Mouse (Mus musculus): ENCODE data around the gene Ism1.

Gene Ism1

GRCm38 (mm10) chr2:139714206-139714605 is 36.2 kb downstream of the Ism1 start:
- DNase-seq (ENCODE audit: low spot score), result no peak

GRCm38 (mm10) chr2:139717772-139718171 is 39.8 kb downstream of the Ism1 start:
- no peak for DNase-seq (ENCODE audit: low spot score)

GRCm38 (mm10) chr2:139722700-139723099 is 44.7 kb downstream of the Ism1 start:
- DNase-seq (ENCODE audit: low spot score), result peak; percentile 73

GRCm38 (mm10) chr2:139723304-139723703 is 45.3 kb downstream of the Ism1 start:
- DNase-seq (ENCODE audit: low spot score), result peak; percentile 32

- DNase-seq (ENCODE audit: low spot score), result no peak
Observed at GRCm38 (mm10) chr2:139724202-139724838, 46.3 kb downstream of the Ism1 start.

- no peak for DNase-seq (ENCODE audit: low spot score)
Observed at GRCm38 (mm10) chr2:139725328-139725727, 47.4 kb downstream of the Ism1 start.

GRCm38 (mm10) chr2:139728060-139728459 is 50.1 kb downstream of the Ism1 start:
- no peak for DNase-seq (ENCODE audit: low spot score)

GRCm38 (mm10) chr2:139729377-139729776 is 51.4 kb downstream of the Ism1 start:
- DNase-seq (ENCODE audit: low spot score), result no peak

GRCm38 (mm10) chr2:139742381-139742780 is 64.4 kb downstream of the Ism1 start:
- DNase-seq (ENCODE audit: low spot score), result no peak

- DNase-seq (ENCODE audit: low spot score), result no peak
Observed at GRCm38 (mm10) chr2:139757021-139757420, 79.0 kb downstream of the Ism1 start.

GRCm38 (mm10) chr2:139757456-139757855 is 79.5 kb downstream of the Ism1 start:
- DNase-seq (ENCODE audit: low spot score), result no peak

GRCm38 (mm10) chr2:139764355-139764754 is 86.4 kb downstream of the Ism1 start:
- no peak for DNase-seq (ENCODE audit: low spot score)

- no peak for DNase-seq (ENCODE audit: low spot score)
Observed at GRCm38 (mm10) chr2:139774949-139775570, 97.1 kb downstream of the Ism1 start.

GRCm38 (mm10) chr2:139776644-139777043 is 98.7 kb downstream of the Ism1 start:
- no peak for DNase-seq (ENCODE audit: low spot score)

- peak; percentile 51 for DNase-seq (ENCODE audit: low spot score)
Observed at GRCm38 (mm10) chr2:139778283-139778682, 100.3 kb downstream of the Ism1 start.

GRCm38 (mm10) chr2:139783318-139783850 is 105.4 kb downstream of the Ism1 start:
- DNase-seq (ENCODE audit: low spot score), result no peak

- DNase-seq (ENCODE audit: low spot score), result no peak
Observed at GRCm38 (mm10) chr2:139784465-139784864, 106.5 kb downstream of the Ism1 start.

GRCm38 (mm10) chr2:139784946-139785345 is 107.0 kb downstream of the Ism1 start:
- no peak for DNase-seq (ENCODE audit: low spot score)

- no peak for DNase-seq (ENCODE audit: low spot score)
Observed at GRCm38 (mm10) chr2:139788658-139789057, 110.7 kb downstream of the Ism1 start.

- no peak for DNase-seq (ENCODE audit: low spot score)
Observed at GRCm38 (mm10) chr2:139792345-139793120, 114.6 kb downstream of the Ism1 start.

- no peak for DNase-seq (ENCODE audit: low spot score)
Observed at GRCm38 (mm10) chr2:139804041-139804440, 126.1 kb downstream of the Ism1 start.

- DNase-seq (ENCODE audit: low spot score), result no peak
Observed at GRCm38 (mm10) chr2:139807887-139808286, 129.9 kb downstream of the Ism1 start.
